Mouse (Mus musculus): ENCODE measurements around the gene Limd2. TPM values are rescaled to one million over a fixed set of nuclear protein-coding genes. Genes with fewer than 3 reads are reported as not detected.

Gene Limd2
- polyA plus RNA-seq, 1 experiment from 2014 or later, result 211 TPM

DNA sequence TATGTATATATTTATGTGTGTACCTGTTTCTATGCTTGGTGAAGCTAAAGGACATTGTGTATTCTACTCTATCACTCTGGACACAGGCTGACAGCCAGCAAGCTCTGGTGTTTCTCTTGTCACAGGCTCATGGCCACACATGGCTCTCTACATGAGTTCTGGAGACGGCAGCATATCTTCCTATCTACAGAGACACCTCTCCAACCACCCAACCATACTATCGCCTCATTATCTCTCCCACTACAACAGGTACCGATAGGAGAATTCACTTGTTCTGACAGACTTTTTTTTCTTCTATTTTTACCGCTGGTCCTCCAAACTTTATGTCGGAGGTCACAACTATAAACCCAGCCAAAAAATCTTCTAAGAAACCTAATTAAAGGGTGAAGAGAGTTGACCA lies 31.6 kb upstream of the Limd2 start:
- H3K9ac ChIP-seq (replicated peaks), result no peak overlapping the region
- H3K27ac ChIP-seq, result no peak overlapping the region
- H3K4me3 ChIP-seq (replicated peaks), result peak overlapping the region; percentile 79
- ATAC-seq, result no peak
- no peaks in the 10 kb centered on the region for H3K9me3 ChIP-seq
- WGBS, result 90% methylated on average over 5 of the region's 5 CpGs
- peaks cover 15% of the 10 kb centered on the region for H3K4me1 ChIP-seq (replicated peaks)
- peaks cover 11% of the 10 kb centered on the region for H3K36me3 ChIP-seq
- H3K27me3 ChIP-seq, result no peaks in the 10 kb centered on the region
- peak overlapping the region; percentile 75 for H3K4me2 ChIP-seq (replicated peaks)

GRCm38 (mm10) chr11:106191716-106192115 lies 31.1 kb upstream of the Limd2 start:
- no peaks in the 10 kb centered on the region for H3K27me3 ChIP-seq
- no peak for ATAC-seq
- H3K4me2 ChIP-seq (replicated peaks), result no peak overlapping the region
- H3K4me3 ChIP-seq (replicated peaks), result no peak overlapping the region
- H3K27ac ChIP-seq, result no peak overlapping the region
- WGBS, result 97% methylated on average over 3 of the region's 3 CpGs
- no peak overlapping the region for H3K9ac ChIP-seq (replicated peaks)
- H3K4me1 ChIP-seq (replicated peaks), result peaks cover 15% of the 10 kb centered on the region
- H3K9me3 ChIP-seq, result no peaks in the 10 kb centered on the region
- peaks cover 5% of the 10 kb centered on the region for H3K36me3 ChIP-seq

- WGBS, result 93% methylated on average over 4 of the region's 4 CpGs
- H3K27me3 ChIP-seq, result no peaks in the 10 kb centered on the region
- H3K4me1 ChIP-seq (replicated peaks), result peaks cover 5% of the 10 kb centered on the region
- no peak overlapping the region for H3K9ac ChIP-seq (replicated peaks)
- peaks cover 18% of the 10 kb centered on the region for H3K36me3 ChIP-seq
- no peaks in the 10 kb centered on the region for H3K9me3 ChIP-seq
- H3K27ac ChIP-seq, result no peak overlapping the region
- no peak overlapping the region for H3K4me2 ChIP-seq (replicated peaks)
- H3K4me3 ChIP-seq (replicated peaks), result no peak overlapping the region
- no peak for ATAC-seq
Measured at GRCm38 (mm10) chr11:106187326-106187725, 26.7 kb upstream of the Limd2 start.

DNA sequence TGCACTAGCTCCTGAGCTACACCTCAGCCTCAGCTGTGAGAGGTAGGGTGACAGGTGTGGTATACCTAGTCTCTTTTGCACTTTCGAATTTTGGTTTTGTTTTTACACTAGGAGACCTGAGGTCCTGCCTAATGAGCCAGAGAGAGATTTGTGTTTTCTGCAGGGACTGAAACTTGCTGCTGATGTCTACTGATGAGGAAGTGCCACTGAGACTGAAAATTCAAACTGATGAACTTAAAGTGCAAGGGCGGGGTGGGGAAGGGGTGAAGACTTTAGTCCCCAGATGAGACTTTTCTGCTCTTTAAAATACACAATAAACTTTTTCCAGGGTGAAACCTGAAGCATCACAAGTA lies 19.8 kb upstream of the Limd2 start:
- no peak for ATAC-seq
- Histone ChIP-seq H3K27me3 (no peaks in the 10 kb centered on the region), H3K9me3 (no peaks in the 10 kb centered on the region), H3K4me1 (replicated peaks) (no peaks in the 10 kb centered on the region), H3K27ac (no peak overlapping the region), H3K4me3 (replicated peaks) (no peak overlapping the region), H3K9ac (replicated peaks) (no peak overlapping the region), H3K36me3 (peaks cover 22% of the 10 kb centered on the region), H3K4me2 (replicated peaks) (no peak overlapping the region)
- 92% methylated on average over 2 of the region's 2 CpGs for WGBS

- peaks cover 17% of the 10 kb centered on the region for H3K36me3 ChIP-seq
- no peaks in the 10 kb centered on the region for H3K4me1 ChIP-seq (replicated peaks)
- H3K9ac ChIP-seq (replicated peaks), result no peak overlapping the region
- no peak for ATAC-seq
- no peak overlapping the region for H3K4me3 ChIP-seq (replicated peaks)
- H3K27ac ChIP-seq, result no peak overlapping the region
- H3K9me3 ChIP-seq, result no peaks in the 10 kb centered on the region
- no peaks in the 10 kb centered on the region for H3K27me3 ChIP-seq
- no peak overlapping the region for H3K4me2 ChIP-seq (replicated peaks)
- 79% methylated on average over 7 of the region's 7 CpGs for WGBS
Measured at GRCm38 (mm10) chr11:106179711-106180448, 19.2 kb upstream of the Limd2 start.

- 88% methylated on average over 5 of the region's 5 CpGs for WGBS
Measured at GRCm38 (mm10) chr11:106178036-106178782, 17.5 kb upstream of the Limd2 start.

GRCm38 (mm10) chr11:106176372-106176771 lies 15.7 kb upstream of the Limd2 start:
- no peak overlapping the region for H3K4me2 ChIP-seq (replicated peaks)
- no peak for ATAC-seq

More at GRCm38 (mm10) chr11:106178036-106178782, 17.5 kb upstream of the Limd2 start:
- H3K27ac ChIP-seq, result no peak overlapping the region
- H3K9me3 ChIP-seq, result no peaks in the 10 kb centered on the region
- no peak overlapping the region for H3K4me3 ChIP-seq (replicated peaks)
- peaks cover 13% of the 10 kb centered on the region for H3K36me3 ChIP-seq
- no peak overlapping the region for H3K9ac ChIP-seq (replicated peaks)
- H3K4me1 ChIP-seq (replicated peaks), result no peaks in the 10 kb centered on the region
- ATAC-seq, result no peak
- H3K4me2 ChIP-seq (replicated peaks), result no peak overlapping the region
- H3K27me3 ChIP-seq, result no peaks in the 10 kb centered on the region

DNA sequence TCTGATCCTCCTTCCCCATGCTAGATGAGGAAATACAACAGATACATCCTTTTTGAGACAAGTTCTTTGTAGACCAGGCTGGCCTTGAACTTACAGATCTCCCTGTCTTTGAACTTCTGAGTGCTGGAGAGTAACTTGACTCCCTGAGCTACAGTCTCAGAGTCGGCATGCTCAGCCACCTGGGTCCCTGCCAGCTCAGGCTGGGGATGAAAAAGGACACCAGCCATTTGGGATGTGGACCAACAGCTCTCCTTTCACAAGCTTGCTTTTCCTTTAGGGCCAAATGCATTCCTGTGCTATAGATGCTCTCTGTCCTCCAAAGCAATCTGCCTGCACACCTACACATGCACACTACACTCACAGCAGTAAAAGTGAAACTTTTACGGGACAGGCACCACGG lies 14.4 kb upstream of the Limd2 start:
- Histone ChIP-seq H3K36me3 (peaks cover 22% of the 10 kb centered on the region), H3K27ac (no peak overlapping the region), H3K27me3 (no peaks in the 10 kb centered on the region), H3K4me2 (replicated peaks) (no peak overlapping the region), H3K9me3 (no peaks in the 10 kb centered on the region), H3K4me3 (replicated peaks) (no peak overlapping the region), H3K9ac (replicated peaks) (no peak overlapping the region), H3K4me1 (replicated peaks) (no peaks in the 10 kb centered on the region)
- ATAC-seq, result no peak
- WGBS, result 88% methylated on average over 3 of the region's 3 CpGs

More at GRCm38 (mm10) chr11:106176372-106176771, 15.7 kb upstream of the Limd2 start:
- H3K27ac ChIP-seq, result no peak overlapping the region
- H3K4me3 ChIP-seq (replicated peaks), result no peak overlapping the region
- no peak overlapping the region for H3K9ac ChIP-seq (replicated peaks)
- WGBS, result 92% methylated on average over 5 of the region's 5 CpGs
- no peaks in the 10 kb centered on the region for H3K27me3 ChIP-seq
- H3K36me3 ChIP-seq, result peaks cover 14% of the 10 kb centered on the region
- H3K9me3 ChIP-seq, result no peaks in the 10 kb centered on the region
- H3K4me1 ChIP-seq (replicated peaks), result no peaks in the 10 kb centered on the region

DNA sequence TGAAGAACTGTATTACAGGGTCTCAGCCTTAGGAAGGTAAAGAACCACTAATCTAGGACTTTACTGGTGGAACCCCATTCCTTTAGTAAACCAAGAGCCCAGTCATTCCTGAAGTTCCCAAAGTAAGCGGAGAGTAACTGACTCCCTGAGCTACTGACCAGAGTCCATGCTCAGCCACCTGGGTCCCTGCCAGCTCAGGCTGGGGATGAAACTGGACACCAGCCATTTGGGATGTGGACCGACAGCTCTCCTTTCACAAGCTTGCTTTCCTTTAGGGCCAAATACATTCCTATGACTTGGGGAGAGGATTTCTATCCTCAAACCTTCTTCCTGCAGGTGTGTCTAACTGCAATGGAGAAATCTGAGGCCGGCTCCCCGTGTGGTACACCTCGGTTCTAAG lies 13.7 kb upstream of the Limd2 start:
- no peak for ATAC-seq
- WGBS, result 84% methylated on average over 5 of the region's 5 CpGs
- Histone ChIP-seq H3K27me3 (no peaks in the 10 kb centered on the region), H3K4me2 (replicated peaks) (no peak overlapping the region), H3K4me1 (replicated peaks) (no peaks in the 10 kb centered on the region), H3K9ac (replicated peaks) (no peak overlapping the region), H3K9me3 (no peaks in the 10 kb centered on the region), H3K27ac (no peak overlapping the region), H3K36me3 (peaks cover 26% of the 10 kb centered on the region), H3K4me3 (replicated peaks) (no peak overlapping the region)

DNA sequence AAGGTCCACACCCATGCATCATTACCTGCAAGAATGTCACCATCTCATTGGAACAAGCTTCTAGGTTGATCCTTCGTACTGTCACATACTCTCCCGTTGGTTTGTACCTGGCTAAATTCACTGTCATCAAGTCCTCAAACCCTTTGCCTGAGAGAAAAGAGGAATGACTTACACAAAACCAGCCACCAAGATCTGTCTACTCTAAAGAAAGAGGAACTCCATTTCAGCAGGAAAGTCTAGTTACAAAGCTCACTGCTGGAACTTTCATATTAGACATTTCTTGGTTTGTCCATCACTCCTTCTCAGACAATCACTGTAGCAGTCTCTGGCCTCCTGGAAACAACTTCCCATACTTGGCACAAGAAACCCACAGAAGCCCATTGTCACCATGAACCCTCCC lies 12.6 kb upstream of the Limd2 start:
- H3K9ac ChIP-seq (replicated peaks), result no peak overlapping the region
- 93% methylated on average over 2 of the region's 2 CpGs for WGBS
- H3K4me3 ChIP-seq (replicated peaks), result no peak overlapping the region
- H3K27ac ChIP-seq, result no peak overlapping the region
- H3K9me3 ChIP-seq, result no peaks in the 10 kb centered on the region
- peaks cover 32% of the 10 kb centered on the region for H3K36me3 ChIP-seq
- no peaks in the 10 kb centered on the region for H3K27me3 ChIP-seq
- no peak overlapping the region for H3K4me2 ChIP-seq (replicated peaks)
- ATAC-seq, result no peak
- H3K4me1 ChIP-seq (replicated peaks), result no peaks in the 10 kb centered on the region

- no peak overlapping the region for H3K9ac ChIP-seq (replicated peaks)
- H3K36me3 ChIP-seq, result peaks cover 56% of the 10 kb centered on the region
- H3K9me3 ChIP-seq, result no peaks in the 10 kb centered on the region
- H3K27me3 ChIP-seq, result no peaks in the 10 kb centered on the region
- H3K4me1 ChIP-seq (replicated peaks), result no peaks in the 10 kb centered on the region
- no peak for ATAC-seq
- H3K4me2 ChIP-seq (replicated peaks), result no peak overlapping the region
- no peak overlapping the region for H3K4me3 ChIP-seq (replicated peaks)
- no peak overlapping the region for H3K27ac ChIP-seq
- 84% methylated on average over 7 of the region's 7 CpGs for WGBS
Measured at GRCm38 (mm10) chr11:106170807-106171206, 10.1 kb upstream of the Limd2 start.

DNA sequence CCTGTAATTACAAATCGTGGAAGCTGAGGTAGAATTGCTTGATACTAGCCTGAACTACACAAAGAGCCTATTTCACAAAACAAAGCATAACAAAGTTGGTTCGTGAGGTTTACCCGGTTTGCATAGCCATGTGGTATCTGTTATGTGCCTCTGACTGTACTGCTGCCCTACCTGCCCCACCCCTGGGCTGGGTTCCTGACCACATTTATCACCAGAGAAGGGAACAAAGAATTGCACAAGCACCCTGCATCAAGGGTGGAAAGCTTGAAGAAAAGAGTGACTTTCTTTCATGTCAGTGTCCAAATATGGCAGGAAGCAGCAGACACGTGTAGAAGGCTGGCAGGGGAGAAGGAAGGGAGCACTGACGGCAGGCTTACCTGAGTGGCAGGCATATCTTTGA lies 6.8 kb upstream of the Limd2 start:
- Histone ChIP-seq H3K36me3 (peaks cover 73% of the 10 kb centered on the region), H3K4me2 (replicated peaks) (no peak overlapping the region), H3K9me3 (no peaks in the 10 kb centered on the region), H3K27ac (no peak overlapping the region), H3K27me3 (no peaks in the 10 kb centered on the region), H3K4me1 (replicated peaks) (no peaks in the 10 kb centered on the region), H3K9ac (replicated peaks) (no peak overlapping the region), H3K4me3 (replicated peaks) (no peak overlapping the region)
- 89% methylated on average over 5 of the region's 5 CpGs for WGBS
- no peak for ATAC-seq

All from midbrain, embryonic 13.5 days (tissue).